Mouse (Mus musculus) skeletal muscle tissue, adult 2 months (tissue): ENCODE data around the gene Olfr1329.
"Not testable (repeated sequence)": the region's sequence is repeated elsewhere in the genome, so short reads cannot be mapped to it uniquely, and the experiment has no call there.

Source experiments
- DNase-seq: peaks from one replicate; pipeline ENCODE4 v3.0.0-alpha.2; 2012; ENCODE audit warnings: low read depth, low spot score

The Olfr1329 gene

GRCm38 (mm10) chr4:118917365-118917764, at the start of gene Olfr1329:
TSS of gene Olfr1329 (minus strand) at chr4:118917465.
- DNase-seq: not testable (repeated sequence)

GRCm38 (mm10) chr4:118961141-118961628, 43.9 kb upstream of the Olfr1329 start, which contains the start of gene Lao1:
TSS of gene Lao1 (plus strand) at chr4:118961578.
- peak; percentile 18 for DNase-seq

- DNase-seq: no peak
Measured at GRCm38 (mm10) chr4:118958812-118959211, 41.5 kb upstream of the Olfr1329 start.

GRCm38 (mm10) chr4:118938512-118938911, 21.2 kb upstream of the Olfr1329 start, which contains the start of gene Olfr1328:
TSS of gene Olfr1328 (minus strand) at chr4:118938612.
- DNase-seq: no peak

- DNase-seq: not testable (repeated sequence)
Measured at GRCm38 (mm10) chr4:118931326-118931725, 14.1 kb upstream of the Olfr1329 start.

- no peak for DNase-seq
Measured at GRCm38 (mm10) chr4:118901981-118902380, 15.3 kb downstream of the Olfr1329 start.

GRCm38 (mm10) chr4:118888297-118888696, 29.0 kb downstream of the Olfr1329 start, which contains the start of gene Olfr1330:
TSS of gene Olfr1330 (plus strand) at chr4:118888597.
- DNase-seq: no peak

GRCm38 (mm10) chr4:118867566-118867965, 49.7 kb downstream of the Olfr1329 start:
- peak; percentile 8 for DNase-seq
